Mouse (Mus musculus) hindbrain, embryonic 13.5 days (tissue): Measurements from ENCODE around the gene Dgka. TPM values are rescaled to one million over a fixed set of nuclear protein-coding genes. Genes with fewer than 3 reads are reported as not detected.

Experiments
- ATAC-seq: fragments of 200-750 bp; cut with Nextera tagmentation; 2 replicates; pipeline ENCODE4 v1.8.0; 2017; ENCODE audit warnings: moderate TSS enrichment; ENCODE audit not compliant: low FRiP score
- H3K27ac ChIP-seq: fragments of 300-500 bp; sonication (generic); 2 replicates; pipeline ENCODE4 v1.5.1; 2015; ENCODE audit warnings: inconsistent platforms, mild to moderate bottlenecking, moderate library complexity
- H3K27me3 ChIP-seq: fragments of 300-500 bp; sonication (generic); 2 replicates; pipeline ENCODE4 v1.6.1; 2015; ENCODE audit warnings: mild to moderate bottlenecking, inconsistent platforms
- H3K36me3 ChIP-seq: fragments of 300-500 bp; sonication (generic); 2 replicates; pipeline ENCODE4 v1.6.1; 2015; ENCODE audit warnings: mild to moderate bottlenecking, inconsistent platforms
- H3K4me1 ChIP-seq: fragments of 300-500 bp; sonication (generic); replicated peaks from 2 replicates; pipeline ENCODE4 v1.6.1; 2015; ENCODE audit warnings: inconsistent platforms
- H3K4me2 ChIP-seq: fragments of 300-500 bp; sonication (generic); 2 replicates; pipeline ENCODE4 v1.6.1; 2015; ENCODE audit warnings: inconsistent platforms, mild to moderate bottlenecking, moderate library complexity
- H3K4me3 ChIP-seq: fragments of 300-500 bp; sonication (generic); 2 replicates; pipeline ENCODE4 v1.5.1; 2015; ENCODE audit warnings: mild to moderate bottlenecking, inconsistent platforms
- H3K9ac ChIP-seq: fragments of 300-500 bp; sonication (generic); 2 replicates; pipeline ENCODE4 v1.6.1; 2015; ENCODE audit warnings: mild to moderate bottlenecking, inconsistent platforms
- H3K9me3 ChIP-seq: fragments of 300-500 bp; sonication (generic); 2 replicates; pipeline ENCODE4 v1.6.1; 2016; ENCODE audit warnings: inconsistent platforms
- WGBS: fragments of 180-500 bp; shearing (Covaris S2); methylation state at CpG from one replicate; pipeline ENCODE4 v1.1.7; 2015; 5-methylcytosine and 5-hydroxymethylcytosine counted together
- polyA plus RNA-seq: library from polyadenylated mRNA; unstranded; fragments of >200 nt; fragmentation: Nextera tagmentation; extraction: Ambion mirVana; gene quantifications from 2 replicates; pipeline ENCODE4 v1.2.1, GENCODE M21; 2015

The Dgka gene
- polyA plus RNA-seq, 1 experiment from 2014 or later = 7.0 TPM

GRCm38 (mm10) chr10:128695992-128696807, 48.5 kb downstream of the Dgka start, which contains the start of gene Rab5b:
Gene Rab5b, minus strand, starts transcription at chr10:128696264.
- Histone ChIP-seq H3K4me2 (peak within 1 kb of the TSS; percentile 73), H3K4me3 (peak within 1 kb of the TSS; percentile 94), H3K27me3 (no peaks in the 10 kb centered on the region), H3K27ac (peak within 1 kb of the TSS; percentile 97), H3K4me1 (peaks cover 11% of the 10 kb centered on the region), H3K9ac (peak within 1 kb of the TSS; percentile 98), H3K9me3 (no peaks in the 10 kb centered on the region), H3K36me3 (peaks cover 5% of the 10 kb centered on the region; the same call in 1 of the 2 replicates)
- 1% methylated on average over 40 of the region's 40 CpGs for WGBS
- peak; percentile 99 for ATAC-seq

DNA sequence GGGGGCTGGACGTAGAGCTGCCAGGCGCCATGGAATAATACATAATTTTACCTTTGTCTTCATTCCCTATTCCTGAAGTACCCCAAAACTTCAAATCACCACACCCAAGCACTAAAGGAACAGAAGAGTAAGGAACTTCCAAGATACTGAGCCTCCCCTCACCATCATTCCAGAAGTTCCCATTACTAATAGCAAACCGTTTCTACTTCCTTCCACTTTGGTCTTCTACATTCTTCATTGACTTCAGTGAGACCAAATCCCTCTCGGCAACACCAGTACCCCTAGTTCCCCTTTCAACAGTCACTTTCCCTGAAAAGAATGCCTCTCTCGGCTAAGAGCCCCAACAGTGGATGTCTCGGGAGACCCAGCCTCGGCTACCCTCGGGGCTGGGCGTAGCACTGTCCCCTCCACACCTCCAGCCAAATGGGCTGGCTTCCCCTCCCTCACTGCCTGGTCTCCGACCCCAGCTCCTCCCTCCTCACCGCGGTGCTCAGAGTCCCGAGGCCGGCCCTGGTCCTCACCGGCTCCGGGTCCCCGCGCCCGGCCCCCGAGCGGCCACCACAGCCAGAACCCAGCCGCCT, 49.2 kb downstream of the Dgka start:
- H3K9me3 ChIP-seq = no peaks in the 10 kb centered on the region
- 2% methylated on average over 22 of the region's 22 CpGs for WGBS

DNA sequence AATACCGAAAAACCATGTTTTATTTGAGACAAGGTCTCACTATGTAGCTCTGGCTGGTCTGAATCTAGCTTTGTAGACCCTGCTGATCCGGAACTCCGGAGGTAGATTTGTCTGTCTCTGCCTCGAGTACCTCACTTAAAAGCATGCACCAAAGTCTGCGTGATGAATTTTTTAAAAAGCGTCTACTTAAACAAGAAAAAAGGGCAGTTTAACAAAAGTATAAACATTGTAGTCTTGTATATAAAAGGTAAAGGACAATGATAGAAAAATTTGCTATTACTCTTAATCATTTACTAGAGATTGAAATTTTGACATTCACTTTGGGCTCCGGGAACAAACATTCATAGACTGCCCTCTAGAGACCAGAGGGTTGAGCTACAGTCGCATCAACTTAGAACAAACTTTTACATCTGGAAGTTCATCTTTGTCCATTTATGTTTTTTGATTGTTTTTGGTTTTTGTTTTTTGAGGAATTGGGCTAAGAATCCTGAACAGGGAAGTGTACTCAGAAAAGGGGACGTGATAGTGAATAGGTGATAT, 70.1 kb downstream of the Dgka start:
- H3K4me3 ChIP-seq = peak overlapping the region; percentile 58
- 3% methylated on average over 9 of the region's 9 CpGs for WGBS
- peak; percentile 9; the same call in 1 of the 2 replicates for ATAC-seq

More for the DNA sequence above, 49.2 kb downstream of the Dgka start:
- H3K27ac ChIP-seq = peak overlapping the region; percentile 97
- H3K9ac ChIP-seq = peak overlapping the region; percentile 98
- peak overlapping the region; percentile 94 for H3K4me3 ChIP-seq
- H3K36me3 ChIP-seq = peaks cover 3% of the 10 kb centered on the region
- peaks cover 11% of the 10 kb centered on the region for H3K4me1 ChIP-seq
- H3K4me2 ChIP-seq = peak overlapping the region; percentile 73
- no peak for ATAC-seq
- H3K27me3 ChIP-seq = no peaks in the 10 kb centered on the region

GRCm38 (mm10) chr10:128673763-128674468, 70.7 kb downstream of the Dgka start, which contains the start of gene Suox:
Gene Suox, minus strand, starts transcription at chr10:128674073.
- H3K27me3 ChIP-seq = peaks cover 11% of the 10 kb centered on the region
- H3K27ac ChIP-seq = peak within 1 kb of the TSS; percentile 68
- H3K4me2 ChIP-seq = peak within 1 kb of the TSS; percentile 86
- peak; percentile 92 for ATAC-seq
- peaks cover 16% of the 10 kb centered on the region for H3K4me1 ChIP-seq
- WGBS = under 1% methylated on average over 59 of the region's 60 CpGs
- H3K4me3 ChIP-seq = peak within 1 kb of the TSS; percentile 58
- H3K9ac ChIP-seq = peak within 1 kb of the TSS; percentile 78
- H3K9me3 ChIP-seq = no peaks in the 10 kb centered on the region
- H3K36me3 ChIP-seq = peaks cover 11% of the 10 kb centered on the region

More for the DNA sequence above, 70.1 kb downstream of the Dgka start:
- H3K27ac ChIP-seq = peak overlapping the region; percentile 68
- peak overlapping the region; percentile 78; the same call in 1 of the 2 replicates for H3K9ac ChIP-seq
- H3K4me1 ChIP-seq = peaks cover 13% of the 10 kb centered on the region
- peaks cover 17% of the 10 kb centered on the region for H3K36me3 ChIP-seq
- peak overlapping the region; percentile 86 for H3K4me2 ChIP-seq
- H3K9me3 ChIP-seq = no peaks in the 10 kb centered on the region
- peaks cover 11% of the 10 kb centered on the region for H3K27me3 ChIP-seq

DNA sequence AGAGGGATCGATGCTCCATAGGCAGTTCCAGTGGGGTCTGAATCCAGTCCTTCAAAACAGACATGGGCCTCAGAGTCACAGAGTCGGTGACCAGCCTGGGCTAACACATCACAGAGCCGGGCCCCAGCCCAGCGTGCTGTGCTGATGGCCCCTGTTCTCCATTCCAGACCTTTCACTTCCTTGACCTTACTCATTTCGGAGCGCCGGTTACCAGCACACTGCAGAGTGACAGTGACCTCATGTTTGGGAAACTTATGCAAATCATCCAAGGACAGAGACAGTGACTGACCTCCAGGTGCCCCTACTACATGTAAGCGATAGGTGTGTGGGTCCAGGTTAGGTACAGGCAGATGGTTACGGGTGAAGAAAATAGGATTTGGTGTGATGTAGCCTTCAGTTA, 73.5 kb downstream of the Dgka start:
- H3K9ac ChIP-seq = no peak overlapping the region

More for the DNA sequence above, 73.5 kb downstream of the Dgka start:
- no peak for ATAC-seq
- Histone ChIP-seq H3K4me3 (no peak overlapping the region), H3K4me1 (peaks cover 29% of the 10 kb centered on the region), H3K27ac (no peak overlapping the region), H3K4me2 (no peak overlapping the region), H3K36me3 (peaks cover 8% of the 10 kb centered on the region), H3K27me3 (peaks cover 11% of the 10 kb centered on the region), H3K9me3 (no peaks in the 10 kb centered on the region)
- WGBS = 93% methylated on average over 9 of the region's 9 CpGs

Other genes starting within 250 kb of the Dgka start
- 4.1 and 4.2 TPM in 2 replicates for gene Myl6b, start 246.2 kb downstream of the Dgka start, polyA plus RNA-seq
- gene Esyt1, start 219.0 kb downstream of the Dgka start, polyA plus RNA-seq = 16.4 and 17.6 TPM in 2 replicates
- gene Zc3h10, start 197.1 kb downstream of the Dgka start, polyA plus RNA-seq = 19.7 and 20.9 TPM in 2 replicates
- gene Rpl41, start 195.6 kb downstream of the Dgka start, polyA plus RNA-seq = 2,639 and 2,680 TPM in 2 replicates
- 125 and 129 TPM in 2 replicates for gene Pa2g4, start 178.9 kb downstream of the Dgka start, polyA plus RNA-seq
- 3.0 and 3.5 TPM in 2 replicates for gene Erbb3, start 155.2 kb downstream of the Dgka start, polyA plus RNA-seq
- gene Rps26, start 118.1 kb downstream of the Dgka start, polyA plus RNA-seq = 482 and 485 TPM in 2 replicates
- gene Ikzf4, start 98.9 kb downstream of the Dgka start, polyA plus RNA-seq = 14.6 and 15.2 TPM in 2 replicates
- 14.4 and 14.6 TPM in 2 replicates for gene Suox, start 70.8 kb downstream of the Dgka start, polyA plus RNA-seq
- gene Rab5b, start 48.6 kb downstream of the Dgka start, polyA plus RNA-seq = 99.1 and 101 TPM in 2 replicates
- gene Pmel, start 40.7 kb downstream of the Dgka start, polyA plus RNA-seq = 0.32 and 0.70 TPM in 2 replicates
- 26.0 and 26.7 TPM in 2 replicates for gene Cdk2, start 39.8 kb downstream of the Dgka start, polyA plus RNA-seq
- gene Pym1, start 3.0 kb upstream of the Dgka start, polyA plus RNA-seq = 46.5 and 50.0 TPM in 2 replicates
- gene Mmp19, start 46.1 kb upstream of the Dgka start, polyA plus RNA-seq = 0.51 and 0.71 TPM in 2 replicates
- 57.5 and 59.5 TPM in 2 replicates for gene Dnajc14, start 59.2 kb upstream of the Dgka start, polyA plus RNA-seq
- gene Tmem198b, start 59.5 kb upstream of the Dgka start, polyA plus RNA-seq = 17.9 and 18.8 TPM in 2 replicates
- gene Sarnp, start 72.5 kb upstream of the Dgka start, polyA plus RNA-seq = 185 and 190 TPM in 2 replicates
- gene Ormdl2, start 76.8 kb upstream of the Dgka start, polyA plus RNA-seq = 30.2 and 34.4 TPM in 2 replicates
- gene Gdf11, start 146.9 kb upstream of the Dgka start, polyA plus RNA-seq = 10.2 and 10.3 TPM in 2 replicates
- 198 and 229 TPM in 2 replicates for gene Cd63, start 156.1 kb upstream of the Dgka start, polyA plus RNA-seq
- 16.6 and 19.3 TPM in 2 replicates for gene Rdh5, start 178.0 kb upstream of the Dgka start, polyA plus RNA-seq
- gene Bloc1s1, start 179.2 kb upstream of the Dgka start, polyA plus RNA-seq = 281 and 286 TPM in 2 replicates
- 5.2 and 6.3 TPM in 2 replicates for gene Itga7, start 189.0 kb upstream of the Dgka start, polyA plus RNA-seq
- gene Mettl7b, start 216.1 kb upstream of the Dgka start, polyA plus RNA-seq = not detected in 2 replicates
- not detected in 2 replicates for gene Olfr9, start 244.6 kb upstream of the Dgka start, polyA plus RNA-seq